Mouse (Mus musculus): ENCODE results near the gene Pik3r6.

DNA sequence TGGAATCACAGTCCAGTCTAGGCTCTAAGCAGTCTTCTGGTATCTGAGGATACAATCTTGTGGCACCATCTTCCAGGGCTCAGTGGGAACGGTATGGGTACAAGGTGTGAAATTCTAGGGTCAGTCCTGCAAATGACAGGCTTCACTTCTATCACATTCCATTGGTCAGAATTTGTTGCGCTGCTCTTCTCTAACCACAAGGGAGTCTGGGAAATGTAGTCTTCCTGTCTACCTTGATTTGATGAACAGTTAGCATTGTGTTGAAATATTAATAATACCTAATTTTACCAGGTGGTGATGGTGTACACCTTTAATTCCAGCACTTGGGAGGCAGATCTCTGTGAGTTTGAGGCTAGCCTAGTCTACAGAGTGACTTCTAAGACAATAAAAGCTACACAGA, 17.6 kb downstream of the Pik3r6 start:
- TF ChIP-seq POLR2A (IDR thresholded peaks at IDR 0.05; ENCODE audit: low read depth, low read length) (no peak), CTCF (IDR thresholded peaks at IDR 0.05; ENCODE audit: extremely low read depth, insufficient read depth, insufficient read length, insufficient replicate concordance) (no peak)
